Comparison of ENCODE assay signal across 8 mouse cellular contexts in genomic region chr12:80730567-80730966, GRCm38 (mm10). TPM values are rescaled to one million over a fixed set of nuclear protein-coding genes. Genes with fewer than 3 reads are reported as not detected.
DNase-seq lines count a peak whose midpoint lies in the region; ATAC-seq and TF ChIP-seq lines count a peak whose summit lies in the region.

No protein-coding gene starts in this region.

- H3K36me3 ChIP-seq in forebrain, embryonic 12.5 days (replicated peaks): no peaks in the 10 kb centered on the region
- no peaks in the 10 kb centered on the region for H3K36me3 ChIP-seq in hindbrain, embryonic 11.5 days (ENCODE audit: control insufficient read depth, insufficient read depth, low read length)
- H3K36me3 ChIP-seq in lung, embryonic 16.5 days (ENCODE audit: control insufficient read depth, insufficient read depth, low read length): no peaks in the 10 kb centered on the region

- peak; percentile 88 for DNase-seq in ES-CJ7 (ENCODE audit: low read depth, low spot score)
- DNase-seq in brain, embryonic 14.5 days (ENCODE audit: low read depth): peak; percentile 94
- DNase-seq in hindbrain, embryonic 11.5 days (ENCODE audit: low spot score): peak; percentile 80
- peak; percentile 70 to 79 for DNase-seq in layer of hippocampus, postnatal 10 days (ENCODE audit: low spot score in 2 of 2)
- DNase-seq in right cerebral cortex, postnatal 10 days (ENCODE audit: low spot score in 2 of 2): peak; percentile 88 to 89
- DNase-seq in spleen, adult 18-20 months: no peak

- 0 out of 2 replicates have a peak, but pooled peaks cover 6% of the 10 kb centered on the region for H3K27me3 ChIP-seq in forebrain, embryonic 12.5 days
- no peaks in the 10 kb centered on the region for H3K27me3 ChIP-seq in hindbrain, embryonic 11.5 days (ENCODE audit: control insufficient read depth, insufficient read depth, low read length)
- no peaks in the 10 kb centered on the region for H3K27me3 ChIP-seq in lung, embryonic 16.5 days (ENCODE audit: control insufficient read depth, insufficient read depth, low read depth, low read length)

- H3K27ac ChIP-seq in forebrain, embryonic 12.5 days: no peak overlapping the region; the same call in 1 of the 2 replicates
- H3K27ac ChIP-seq in hindbrain, embryonic 11.5 days (ENCODE audit: low read depth, low read length): no peak overlapping the region
- peak overlapping the region; percentile 2; the same call in 1 of the 2 replicates for H3K27ac ChIP-seq in lung, embryonic 16.5 days (ENCODE audit: low read length)

- peak; percentile 88 for ATAC-seq in forebrain, embryonic 12.5 days (ENCODE audit: low FRiP score)
- peak; percentile 84 for ATAC-seq in hindbrain, embryonic 11.5 days (ENCODE audit: low FRiP score)
- ATAC-seq in lung, embryonic 16.5 days (ENCODE audit: low read depth): peak; percentile 85

- H3K9ac ChIP-seq in forebrain, embryonic 12.5 days: no peak overlapping the region
- H3K9ac ChIP-seq in hindbrain, embryonic 11.5 days (ENCODE audit: low read depth, low read length): no peak overlapping the region
- no peak overlapping the region for H3K9ac ChIP-seq in lung, embryonic 16.5 days (ENCODE audit: low read length)

- H3K4me2 ChIP-seq in forebrain, embryonic 12.5 days: peak overlapping the region; percentile 21; the same call in 1 of the 2 replicates
- H3K4me2 ChIP-seq in hindbrain, embryonic 11.5 days (replicated peaks; ENCODE audit: low read depth, low read length): no peak overlapping the region
- H3K4me2 ChIP-seq in lung, embryonic 16.5 days (ENCODE audit: low read depth, low read length): peak overlapping the region; percentile 23; the same call in 1 of the 2 replicates

- peak; percentile 82 for TF ChIP-seq CTCF in brain, embryonic 14.5 days (IDR thresholded peaks at IDR 0.05; ENCODE audit: borderline replicate concordance, extremely low read depth, insufficient read depth, insufficient read length)

- no peaks in the 10 kb centered on the region; the same call in 1 of the 2 replicates for H3K4me1 ChIP-seq in forebrain, embryonic 12.5 days
- H3K4me1 ChIP-seq in hindbrain, embryonic 11.5 days (replicated peaks; ENCODE audit: control insufficient read depth, insufficient read depth, low read length): no peaks in the 10 kb centered on the region
- H3K4me1 ChIP-seq in lung, embryonic 16.5 days (replicated peaks; ENCODE audit: control insufficient read depth, insufficient read depth, low read length): no peaks in the 10 kb centered on the region

- 5% methylated on average over 9 of the region's 9 CpGs for WGBS in forebrain, embryonic 12.5 days
- WGBS in hindbrain, embryonic 11.5 days: 5% methylated on average over 9 of the region's 9 CpGs
- WGBS in lung, embryonic 16.5 days: 6% methylated on average over 9 of the region's 9 CpGs

- H3K4me3 ChIP-seq in forebrain, embryonic 12.5 days (replicated peaks): no peak overlapping the region
- no peak overlapping the region for H3K4me3 ChIP-seq in hindbrain, embryonic 11.5 days (ENCODE audit: low read depth, low read length)
- H3K4me3 ChIP-seq in lung, embryonic 16.5 days (ENCODE audit: low read length): no peak overlapping the region

- H3K9me3 ChIP-seq in forebrain, embryonic 12.5 days: no peaks in the 10 kb centered on the region
- no peaks in the 10 kb centered on the region for H3K9me3 ChIP-seq in hindbrain, embryonic 11.5 days (ENCODE audit: control insufficient read depth, low read length)
- no peaks in the 10 kb centered on the region for H3K9me3 ChIP-seq in lung, embryonic 16.5 days (ENCODE audit: control insufficient read depth, low read length)

- TF ChIP-seq POLR2A in brain, embryonic 14.5 days (IDR thresholded peaks at IDR 0.05; ENCODE audit: borderline replicate concordance, extremely low read depth, insufficient read depth, insufficient read length, poor library complexity, severe bottlenecking): no peak

RNA-seq across cellular contexts. Expression of gene Ccdc177, which starts 29.9 kb away (rescaled TPM):
- polyA plus RNA-seq in brain, embryonic 14.5 days (2012; rRNA removed): 13.0 and 15.3 TPM in 2 replicates
- polyA plus RNA-seq in forebrain, embryonic 12.5 days (2016; fragmentation: Nextera tagmentation; extraction: Ambion mirVana): 6.2 and 7.8 TPM in 2 replicates
- 3.9 and 4.6 TPM in 2 replicates for polyA plus RNA-seq in hindbrain, embryonic 11.5 days (2014; fragmentation: Nextera tagmentation; extraction: Ambion mirVana)
- total RNA-seq in layer of hippocampus, postnatal 10 days (2021): 10 to 100 TPM; 18.1 to 19.0 TPM
- polyA plus RNA-seq in lung, embryonic 16.5 days (2015; fragmentation: Nextera tagmentation; extraction: Ambion mirVana): 0.06 TPM in 1 of 2 replicates, not detected in the other

RNA-seq across cellular contexts. Expression of gene Plekhd1, which starts 38.2 kb away (rescaled TPM):
- 2.0 and 3.5 TPM in 2 replicates for polyA plus RNA-seq in brain, embryonic 14.5 days (2012; rRNA removed)
- 0.40 and 0.65 TPM in 2 replicates for polyA plus RNA-seq in forebrain, embryonic 12.5 days (2016; fragmentation: Nextera tagmentation; extraction: Ambion mirVana)
- polyA plus RNA-seq in hindbrain, embryonic 11.5 days (2014; fragmentation: Nextera tagmentation; extraction: Ambion mirVana): 1.1 and 1.2 TPM in 2 replicates
- total RNA-seq in layer of hippocampus, postnatal 10 days (2021): 1 to 10 TPM; 6.8 to 7.4 TPM
- polyA plus RNA-seq in lung, embryonic 16.5 days (2015; fragmentation: Nextera tagmentation; extraction: Ambion mirVana): 3.6 and 4.1 TPM in 2 replicates

RNA-seq across cellular contexts. Expression of gene Susd6, which starts 59.7 kb away (rescaled TPM):
- 21.7 and 23.2 TPM in 2 replicates for polyA plus RNA-seq in brain, embryonic 14.5 days (2012; rRNA removed)
- polyA plus RNA-seq in forebrain, embryonic 12.5 days (2016; fragmentation: Nextera tagmentation; extraction: Ambion mirVana): 19.5 and 21.2 TPM in 2 replicates
- polyA plus RNA-seq in hindbrain, embryonic 11.5 days (2014; fragmentation: Nextera tagmentation; extraction: Ambion mirVana): 17.7 and 18.2 TPM in 2 replicates
- 10 to 100 TPM; 36.3 to 36.5 TPM for total RNA-seq in layer of hippocampus, postnatal 10 days (2021)
- 21.9 and 22.8 TPM in 2 replicates for polyA plus RNA-seq in lung, embryonic 16.5 days (2015; fragmentation: Nextera tagmentation; extraction: Ambion mirVana)

Comparison
In these comparisons a context has a peak if more than half of its experiments do, and no peak if none do; other contexts are left out.
1. DNase-seq: peak in ES-CJ7 (single experiment), brain, embryonic 14.5 days (single experiment), hindbrain, embryonic 11.5 days (single experiment), layer of hippocampus, postnatal 10 days (2 of 2) and right cerebral cortex, postnatal 10 days (2 of 2); none in spleen, adult 18-20 months (0 of 2).
2. Peak in every context shown above with its lines, with median percentiles within 50 percentile points of each other: ATAC-seq.